Mouse (Mus musculus) spleen, postnatal 4 days (tissue): ENCODE measurements at regions not wholly inside any gene's neighbourhood (a gene's known extent, or its start where the extent isn't known, plus 50 kb on each side); places are given as distances from the start of the nearest gene placed in this dataset.
A peak's percentile ranks its signal among the peaks of the same experiment; 100 is the strongest.

ENCODE experiments used
- DNase-seq, 2 experiments: peaks; one replicate each; pipeline ENCODE4 v3.0.0; 2022; ENCODE audit warnings: low spot score in 2 of 2

DNA sequence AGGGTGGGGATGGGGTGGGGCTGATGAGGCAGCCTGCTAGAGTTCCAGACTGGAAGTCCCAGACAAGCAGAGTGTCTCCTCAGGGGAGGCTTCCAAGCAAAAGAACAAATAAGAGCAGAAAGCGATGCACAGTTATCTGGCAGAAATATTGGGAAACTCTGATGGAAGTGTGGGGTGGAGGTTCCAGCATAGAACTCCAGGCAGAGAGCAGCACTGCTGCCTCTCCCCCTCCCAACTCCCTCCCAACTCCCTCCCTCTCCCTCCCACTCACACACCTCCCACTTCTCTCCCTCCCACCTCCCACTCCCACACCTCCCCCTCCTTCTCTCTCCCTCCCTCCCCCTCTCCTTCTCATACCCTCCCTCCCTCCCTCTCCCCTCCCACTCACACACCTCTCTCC, 313.3 kb downstream of the Glrx3 start:
- no peak for DNase-seq

GRCm38 (mm10) chr7:137751151-137751859, 313.9 kb downstream of the Glrx3 start:
- no peak for DNase-seq

DNA sequence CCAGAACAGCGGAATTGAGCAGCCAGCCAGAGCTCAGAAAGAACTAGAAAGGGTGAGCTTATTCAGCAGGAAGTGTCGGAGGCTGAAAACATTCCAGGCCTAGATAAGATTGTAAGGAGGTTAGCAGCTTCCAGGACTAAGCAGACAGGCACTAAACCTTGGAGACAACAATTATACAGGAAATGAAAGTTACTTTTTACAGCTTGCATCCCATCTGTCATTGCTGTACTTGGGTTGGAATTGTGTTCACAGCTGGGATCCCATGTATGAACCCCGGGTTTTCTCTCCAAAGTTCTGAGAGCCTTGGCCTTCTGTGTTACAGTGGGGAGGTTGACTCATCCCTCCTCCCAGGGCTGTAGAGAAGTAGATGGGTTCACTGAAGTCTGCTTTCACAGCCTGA, 328.5 kb downstream of the Glrx3 start:
- DNase-seq, result no peak

GRCm38 (mm10) chr7:137766721-137767120, 329.3 kb downstream of the Glrx3 start:
- no peak for DNase-seq

GRCm38 (mm10) chr7:137773051-137773964, 335.9 kb downstream of the Glrx3 start:
- DNase-seq, result no peak

GRCm38 (mm10) chr7:137773965-137774310, 336.5 kb downstream of the Glrx3 start:
- DNase-seq, result no peak

DNA sequence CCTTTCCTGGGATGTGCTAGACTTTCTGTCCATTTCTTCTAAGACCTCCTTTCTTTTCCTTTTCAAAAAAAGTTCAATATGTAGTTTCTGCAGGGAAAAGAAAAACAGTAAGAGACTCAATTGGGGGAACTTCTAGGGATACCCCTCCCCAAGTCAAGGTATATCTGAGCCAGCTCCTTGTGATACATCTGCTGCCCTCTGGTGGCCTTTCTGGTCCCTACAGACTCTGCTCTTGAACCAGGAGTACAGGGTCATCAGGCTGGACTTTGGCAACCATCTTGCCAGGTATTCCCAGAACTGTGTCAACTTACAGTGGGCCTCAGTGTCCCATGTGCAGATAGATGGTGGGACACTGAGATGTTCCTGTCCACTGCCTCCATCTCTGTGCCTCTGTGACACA, 346.5 kb downstream of the Glrx3 start:
- DNase-seq, result no peak

- DNase-seq, result no peak
These were observed 367.9 kb downstream of the Glrx3 start for GRCm38 (mm10) chr7:137805361-137805760.

DNA sequence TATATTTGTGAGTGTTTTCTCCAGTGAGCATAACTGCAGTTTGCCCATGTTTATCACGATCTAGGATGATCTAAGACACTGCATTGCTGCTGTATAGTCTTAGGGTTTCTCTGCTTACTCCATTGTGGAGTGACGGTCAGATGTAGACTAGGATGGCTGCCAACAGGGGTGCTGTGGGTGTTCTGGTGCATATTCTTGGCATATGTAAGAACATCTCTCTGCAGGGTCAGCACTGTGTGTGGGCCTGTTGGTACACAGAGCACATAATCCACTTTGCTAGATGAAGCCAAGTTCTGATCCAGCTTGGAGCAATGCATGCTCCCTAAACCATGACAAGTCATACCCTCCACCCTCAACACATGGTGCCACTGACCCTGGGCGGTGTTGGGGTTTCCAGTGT, 375.4 kb downstream of the Glrx3 start:
- DNase-seq, result no peak

GRCm38 (mm10) chr7:137840520-137840919, 403.1 kb downstream of the Glrx3 start:
- no peak for DNase-seq

DNA sequence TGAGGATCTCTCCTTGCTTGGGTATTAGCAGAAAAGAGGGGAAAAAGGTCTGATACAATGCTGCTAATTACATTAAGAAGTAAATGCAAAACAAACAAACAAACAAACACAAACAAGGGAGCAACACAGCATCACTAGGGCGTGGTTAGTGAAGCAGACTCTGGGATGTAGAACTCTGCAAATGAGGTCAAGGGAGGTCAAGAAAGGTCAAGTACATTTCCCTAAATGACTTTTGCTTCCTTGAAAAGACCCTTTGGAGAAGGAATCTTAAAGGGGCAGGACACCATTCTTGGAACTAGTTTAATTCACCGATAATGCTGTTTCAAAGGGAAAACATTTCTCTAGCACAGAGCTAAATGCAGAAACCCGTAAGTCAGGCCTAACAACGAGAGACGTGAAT, 403.6 kb downstream of the Glrx3 start:
- DNase-seq, result no peak

DNA sequence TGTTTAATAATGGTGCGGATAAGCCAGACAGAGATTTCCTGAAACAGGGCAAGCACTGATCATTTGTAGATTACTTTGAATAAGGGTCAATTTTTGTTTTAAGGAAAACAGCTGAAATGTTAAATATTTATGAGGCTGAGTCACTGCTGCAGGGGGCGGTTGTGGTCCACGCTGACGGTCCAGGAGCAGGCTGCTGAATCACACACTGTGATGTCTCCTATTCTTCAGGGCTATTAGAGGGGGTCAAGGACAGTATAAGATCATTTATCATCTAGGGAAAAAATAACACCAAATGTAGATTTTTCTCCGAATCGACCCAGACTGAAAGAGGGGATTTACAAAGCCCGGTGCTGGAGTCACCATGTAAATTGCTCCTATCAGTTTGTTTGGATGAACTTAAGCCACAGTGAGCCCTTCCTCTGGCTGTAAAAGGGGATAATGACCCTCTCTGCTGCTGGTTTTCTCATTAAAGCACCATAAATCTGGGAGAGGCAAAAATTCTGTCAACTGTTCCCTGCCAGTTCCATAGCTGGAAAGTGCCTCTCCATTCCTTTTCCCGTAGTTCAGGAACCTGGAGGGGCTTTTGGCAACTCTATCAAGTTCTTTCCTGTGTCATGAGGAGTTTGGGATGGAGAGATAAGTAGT, 404.2 kb downstream of the Glrx3 start:
- DNase-seq, result no peak

DNA sequence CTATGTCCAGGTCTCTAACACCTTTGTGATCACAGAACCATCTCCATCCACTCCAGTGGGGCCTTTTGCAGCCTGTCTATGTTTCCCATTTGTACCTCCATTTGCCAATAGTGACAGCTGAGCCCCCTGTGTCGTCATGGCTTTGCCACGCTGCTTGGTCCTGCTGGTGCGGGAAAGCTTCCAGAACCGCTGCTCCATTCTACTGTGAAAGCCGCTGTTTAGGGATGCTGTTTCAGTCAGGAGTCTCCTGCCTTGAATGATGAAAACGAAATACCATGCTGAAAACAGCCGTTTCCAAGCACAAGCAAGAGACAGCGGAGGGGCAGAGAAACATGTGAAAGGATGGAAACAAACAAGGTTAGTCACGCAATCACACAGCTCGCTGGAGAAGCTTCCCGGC, 410.4 kb downstream of the Glrx3 start:
- no peak for DNase-seq

DNA sequence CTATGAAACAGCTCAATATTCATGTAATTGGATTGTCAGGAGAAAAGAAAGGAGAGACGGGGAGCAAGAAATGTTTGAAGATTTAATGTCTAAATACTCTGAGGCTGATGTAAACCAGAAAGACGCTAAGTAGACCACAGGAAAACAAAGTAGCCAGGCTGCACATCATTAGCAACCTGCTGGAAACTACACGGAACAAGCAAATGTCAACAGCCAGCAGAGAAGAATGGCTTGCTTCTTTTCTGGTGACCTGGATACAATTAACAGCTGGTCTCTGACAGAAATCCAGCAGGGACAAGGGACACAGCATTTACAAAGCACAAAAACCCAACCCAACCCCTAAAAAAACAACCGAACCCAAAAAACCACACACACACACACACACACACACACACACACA, 413.6 kb downstream of the Glrx3 start:
- DNase-seq, result no peak

DNA sequence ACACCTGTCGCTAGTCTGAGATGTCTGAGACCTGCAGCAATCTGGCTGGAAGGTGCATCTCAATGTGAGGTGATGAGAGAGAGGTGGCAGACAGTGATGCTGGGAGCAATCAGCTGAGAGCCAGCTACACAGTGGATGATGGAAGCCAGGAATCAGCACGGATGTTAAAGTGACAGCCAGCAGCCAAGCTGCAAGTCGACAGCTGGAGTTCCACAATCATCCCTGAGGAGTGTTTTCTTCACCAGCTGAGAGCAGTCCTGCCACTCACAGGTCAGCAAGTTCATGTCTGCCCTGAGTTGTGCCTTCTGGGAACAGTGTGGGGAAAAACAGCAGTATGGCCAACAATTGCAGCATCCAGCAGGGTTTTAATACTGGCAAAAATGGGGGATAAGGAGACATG, 422.3 kb downstream of the Glrx3 start:
- no peak for DNase-seq

DNA sequence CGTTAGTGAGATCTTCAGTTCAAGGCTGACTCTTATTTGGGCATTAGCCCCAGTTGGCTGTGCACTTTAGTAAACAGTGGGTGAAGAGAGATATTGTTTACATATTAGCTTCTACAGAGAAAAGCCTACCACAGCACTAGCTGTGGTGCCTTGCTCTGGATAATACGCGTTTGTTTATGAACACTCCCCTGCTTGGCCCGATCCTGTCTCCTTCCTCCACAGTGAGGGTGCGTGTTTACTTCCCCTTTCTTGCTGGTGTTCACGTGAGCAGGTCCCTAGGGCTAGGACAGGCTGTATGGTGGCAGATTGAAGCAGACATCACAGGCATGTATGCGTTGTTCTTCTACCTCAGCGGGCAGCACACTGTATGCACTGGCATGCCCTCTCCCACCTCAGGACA, 423.1 kb downstream of the Glrx3 start:
- no peak for DNase-seq

- DNase-seq, result no peak
These were observed 427.5 kb downstream of the Glrx3 start for GRCm38 (mm10) chr7:137864912-137865311.

DNA sequence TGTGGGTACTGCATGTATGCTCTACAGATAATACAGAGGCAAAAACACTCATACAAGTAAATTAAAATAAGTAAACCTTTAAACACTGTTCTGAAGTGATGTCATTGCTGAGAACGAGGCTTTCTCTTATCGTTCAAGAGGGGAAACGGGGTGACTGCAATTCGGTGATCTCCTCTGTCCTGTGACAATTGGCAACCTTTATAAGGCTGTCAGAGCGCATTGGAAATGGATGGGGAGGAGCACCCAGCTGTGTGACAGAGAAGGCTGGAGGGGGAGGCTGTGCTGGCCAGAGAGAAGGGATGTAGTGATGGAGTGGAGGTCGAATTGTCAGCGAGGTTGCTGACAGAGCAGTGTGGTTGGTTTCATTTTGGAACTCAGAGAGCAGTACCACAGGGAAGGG, 428.0 kb downstream of the Glrx3 start:
- no peak for DNase-seq

- DNase-seq, result no peak
These were observed 429.5 kb downstream of the Glrx3 start for GRCm38 (mm10) chr7:137866880-137867279.

GRCm38 (mm10) chr7:137868501-137868900, 431.1 kb downstream of the Glrx3 start:
- no peak for DNase-seq

GRCm38 (mm10) chr7:137875306-137875705, 437.9 kb downstream of the Glrx3 start:
- no peak for DNase-seq

- DNase-seq, result no peak
These were observed 441.9 kb downstream of the Glrx3 start for GRCm38 (mm10) chr7:137879296-137879695.

DNA sequence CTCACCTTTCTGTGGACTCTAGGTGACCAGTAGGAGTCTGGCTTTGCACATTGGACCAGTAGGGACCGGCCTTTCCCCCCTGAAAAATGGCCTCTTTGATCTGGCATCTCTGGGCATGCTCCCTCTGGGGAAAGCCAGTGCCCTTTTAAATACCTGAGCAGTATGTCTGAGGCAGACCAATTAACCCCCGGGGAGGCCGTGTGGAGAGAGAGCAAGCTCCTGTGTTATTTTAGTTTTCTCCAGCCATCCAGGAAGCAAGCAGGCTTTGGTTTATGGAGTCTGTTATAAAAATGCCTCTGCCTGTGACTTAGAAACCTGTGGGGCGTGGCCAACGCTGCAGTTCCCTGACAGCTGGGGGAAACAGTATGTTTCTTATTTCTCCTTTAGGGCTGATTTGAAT, 445.5 kb downstream of the Glrx3 start:
- DNase-seq, result peak in 1 of 2 experiments; percentile 7
